Mouse (Mus musculus) ES-E14 (cell line): ENCODE results near the gene Sgcg. TPM values are rescaled to one million over a fixed set of nuclear protein-coding genes. Genes with fewer than 3 reads are reported as not detected.

ENCODE experiments used
- DNase-seq: peaks from one replicate; pipeline ENCODE4 v3.0.0-alpha.2; 2013; ENCODE audit warnings: low read depth, low spot score
- H3K27ac ChIP-seq: 2 replicates; pipeline ENCODE4 v1.5.1; 2012; ENCODE audit warnings: low read depth, mild to moderate bottlenecking, low read length, moderate library complexity, mixed read lengths; ENCODE audit not compliant: poor library complexity, insufficient read depth, severe bottlenecking
- H3K36me3 ChIP-seq: 2 replicates; pipeline ENCODE4 v1.6.1; 2012; ENCODE audit warnings: mild to moderate bottlenecking, low read length, moderate library complexity, mixed read lengths; ENCODE audit not compliant: control insufficient read depth, poor library complexity, insufficient read depth, severe bottlenecking
- H3K4me1 ChIP-seq, 2 experiments: fragments of 150-350 bp in 1 of 2; sonication (generic) in 1 of 2; 2 replicates each; pipeline ENCODE4 v1.6.1; 2012; ENCODE audit warnings: low read length in 2 of 2, mild to moderate bottlenecking in 1 of 2, mixed read lengths in 1 of 2; ENCODE audit not compliant: control insufficient read depth in 2 of 2, insufficient read depth in 2 of 2, poor library complexity in 1 of 2
- H3K4me3 ChIP-seq, 2 experiments: fragments of 150-350 bp in 1 of 2; sonication (generic) in 1 of 2; 2 replicates each; pipeline ENCODE4 v1.5.1; 2012; ENCODE audit warnings: low read length in 2 of 2, low read depth in 1 of 2, mild to moderate bottlenecking in 1 of 2, mixed read lengths in 1 of 2; ENCODE audit not compliant: insufficient read depth in 1 of 2, poor library complexity in 1 of 2, severe bottlenecking in 1 of 2
- H3K9ac ChIP-seq: 2 replicates; pipeline ENCODE4 v1.6.1; 2012; ENCODE audit warnings: low read depth, mild to moderate bottlenecking, low read length, mixed read lengths; ENCODE audit not compliant: poor library complexity, insufficient read depth, severe bottlenecking
- H3K9me3 ChIP-seq: fragments of 150-350 bp; sonication (generic); 2 replicates; pipeline ENCODE4 v1.6.1; 2012; ENCODE audit warnings: low read depth, mild to moderate bottlenecking, low read length; ENCODE audit not compliant: control insufficient read depth, insufficient read depth
- CHD2 ChIP-seq: IDR thresholded peaks from 2 replicates; pipeline ENCODE4 v1.6.1; 2014; ENCODE audit warnings: mild to moderate bottlenecking, low read depth, low read length, inconsistent platforms
- HCFC1 ChIP-seq: IDR thresholded peaks from 2 replicates; pipeline ENCODE4 v1.6.1; 2012; ENCODE audit warnings: low read length, inconsistent platforms, borderline replicate concordance; ENCODE audit not compliant: insufficient read depth
- MAFK ChIP-seq: IDR thresholded peaks from 2 replicates; pipeline ENCODE4 v1.6.1; 2014; ENCODE audit warnings: mild to moderate bottlenecking, low read depth, low read length, inconsistent platforms; ENCODE audit not compliant: insufficient read depth
- ZC3H11A ChIP-seq: IDR thresholded peaks from 2 replicates; pipeline ENCODE4 v1.6.1; 2012; ENCODE audit warnings: low read depth, mild to moderate bottlenecking, inconsistent platforms, low read length, borderline replicate concordance
- ZNF384 ChIP-seq: IDR thresholded peaks from 2 replicates; pipeline ENCODE4 v1.6.1; 2012; ENCODE audit warnings: low read depth, low read length, inconsistent platforms
- in situ Hi-C, 2 experiments: fragments of 600-800 bp; cut with MboI; formaldehyde crosslinking; loops; one replicate each; pipeline ENCODE4 v1.15.1; 2025; ENCODE audit warnings: low sequenced_read_pairs in 2 of 2, inconsistent platforms in 1 of 2; ENCODE audit not compliant: unreplicated experiment in 2 of 2
- total RNA-seq: library from RNA; depleted of rRNA; stranded (reverse); fragments of 300-350 nt; gene quantifications from 2 replicates; pipeline ENCODE4 v1.2.3, GENCODE M21; 2012

The Sgcg gene
- total RNA-seq, 1 experiment = 0.13 TPM

DNA sequence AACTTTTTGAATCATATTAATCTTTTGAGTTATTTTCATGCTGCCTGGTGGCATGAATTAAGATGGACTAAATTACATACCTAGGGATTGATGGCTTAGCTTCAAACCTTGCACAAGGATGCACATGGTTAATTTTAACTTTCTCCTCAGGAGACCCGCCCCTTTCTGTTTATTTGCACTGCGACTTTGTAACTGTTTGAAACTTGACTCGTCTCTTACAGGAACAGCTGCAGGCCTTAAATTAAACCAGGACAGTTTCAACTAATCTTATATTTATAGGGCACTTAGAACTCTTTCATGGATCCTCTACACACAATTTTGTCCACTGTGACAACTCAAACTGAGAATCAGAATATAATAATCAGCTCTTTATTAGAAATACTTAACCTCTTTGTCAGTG, 794 bp upstream of the Sgcg start:
- H3K27ac ChIP-seq = no peak overlapping the region
- no peaks in the 10 kb centered on the region for H3K9me3 ChIP-seq
- H3K4me3 ChIP-seq = no peak overlapping the region
- no peaks in the 10 kb centered on the region for H3K36me3 ChIP-seq
- in situ Hi-C loops = no loop called here
- H3K4me1 ChIP-seq = no peaks in the 10 kb centered on the region
- H3K9ac ChIP-seq = no peak overlapping the region
- TF ChIP-seq MAFK = no peak
- TF ChIP-seq ZC3H11A = no peak
- TF ChIP-seq CHD2 = no peak
- no peak for TF ChIP-seq HCFC1
- no peak for TF ChIP-seq ZNF384
- no peak for DNase-seq

DNA sequence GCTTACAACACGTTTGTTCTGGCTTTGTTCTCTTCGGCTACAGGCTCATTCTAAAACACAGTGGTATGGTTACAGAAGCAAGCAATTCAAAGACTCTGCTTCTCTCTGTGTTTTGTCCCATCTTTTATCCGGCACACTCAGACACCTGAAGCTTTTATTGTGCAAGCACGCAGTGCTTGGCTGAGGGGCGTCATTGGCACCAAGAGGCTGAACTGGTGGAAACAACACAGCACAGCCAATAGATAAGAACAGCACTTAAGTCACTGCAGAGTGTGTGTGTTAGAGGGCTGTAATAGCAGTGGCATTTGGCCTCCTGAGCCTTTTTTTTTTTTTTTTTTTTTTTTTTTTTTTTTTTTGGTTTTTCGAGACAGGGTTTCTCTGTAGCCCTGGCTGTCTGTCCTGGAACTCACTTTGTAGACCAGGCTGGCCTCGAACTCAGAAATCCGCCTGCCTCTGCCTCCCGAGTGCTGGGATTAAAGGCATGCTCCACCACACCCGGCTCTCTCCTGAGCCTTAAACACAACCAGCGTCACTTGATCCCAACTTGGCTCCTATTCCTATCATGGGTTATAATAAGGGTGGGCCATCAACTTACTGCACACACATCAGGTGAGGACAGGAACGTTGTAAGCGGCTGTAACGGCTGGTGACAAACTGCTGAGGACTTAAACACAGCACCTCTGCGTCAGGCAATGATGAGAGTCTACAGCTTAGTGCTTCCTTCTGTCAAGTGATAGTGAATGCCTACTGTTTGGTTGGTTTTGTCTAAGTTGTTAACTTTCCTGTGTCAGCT, 5.5 kb downstream of the Sgcg start:
- no peaks in the 10 kb centered on the region for H3K36me3 ChIP-seq
- TF ChIP-seq MAFK (no peak), ZC3H11A (no peak), HCFC1 (no peak), ZNF384 (no peak), CHD2 (no peak)
- in situ Hi-C loops = no loop called here
- no peaks in the 10 kb centered on the region for H3K4me1 ChIP-seq
- no peaks in the 10 kb centered on the region for H3K9me3 ChIP-seq
- H3K9ac ChIP-seq = no peak overlapping the region
- no peak for DNase-seq
- no peak overlapping the region for H3K27ac ChIP-seq
- no peak overlapping the region for H3K4me3 ChIP-seq

DNA sequence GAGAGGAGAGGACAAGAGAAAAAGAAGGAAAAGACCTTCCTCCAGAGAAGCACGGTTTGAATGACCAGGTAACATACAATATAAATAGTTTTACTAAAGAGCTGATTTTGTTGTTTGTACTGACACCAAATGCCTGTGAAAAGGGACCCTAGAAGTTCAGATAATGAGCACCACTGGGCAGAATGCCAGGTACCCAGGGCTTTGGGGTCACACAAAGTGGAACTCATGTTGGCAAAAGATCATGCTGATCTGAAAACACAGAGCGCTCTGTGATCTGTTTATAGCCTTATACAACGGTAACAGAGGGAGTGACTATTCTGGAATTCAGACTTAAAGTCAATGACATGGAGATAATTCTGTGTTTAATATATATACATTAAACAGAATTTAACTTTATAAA, 11.8 kb downstream of the Sgcg start:
- H3K9ac ChIP-seq = no peak overlapping the region
- DNase-seq = no peak
- H3K36me3 ChIP-seq = no peaks in the 10 kb centered on the region
- H3K9me3 ChIP-seq = no peaks in the 10 kb centered on the region
- H3K27ac ChIP-seq = no peak overlapping the region
- no peaks in the 10 kb centered on the region for H3K4me1 ChIP-seq
- no peak overlapping the region for H3K4me3 ChIP-seq
- in situ Hi-C loops = no loop called here
- no peak for TF ChIP-seq HCFC1

DNA sequence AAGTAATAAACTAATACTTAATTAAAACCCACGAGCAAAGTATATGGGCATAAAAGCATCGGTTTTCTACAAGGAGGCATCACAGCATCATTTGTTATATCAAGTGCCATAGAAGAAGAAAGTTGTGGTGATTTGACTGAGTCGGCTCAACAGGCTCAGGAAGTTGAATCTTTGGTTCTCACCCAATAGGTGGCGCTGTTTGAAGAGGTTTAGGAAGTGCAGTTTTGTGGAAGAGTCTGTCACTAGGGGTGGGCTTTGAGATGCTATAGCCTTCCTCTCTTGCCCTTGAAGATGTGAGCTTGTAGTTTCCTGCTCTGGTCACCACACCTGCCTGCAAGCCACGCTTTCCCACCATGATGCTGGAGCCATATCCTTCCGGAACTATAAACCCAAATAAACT, 15.7 kb downstream of the Sgcg start:
- TF ChIP-seq ZNF384 = no peak
- TF ChIP-seq MAFK = no peak
- no peak for TF ChIP-seq CHD2
- TF ChIP-seq ZC3H11A = no peak
- no peak for TF ChIP-seq HCFC1
- no peaks in the 10 kb centered on the region for H3K36me3 ChIP-seq
- H3K4me1 ChIP-seq = no peaks in the 10 kb centered on the region
- in situ Hi-C loops = no loop called here
- no peak overlapping the region for H3K4me3 ChIP-seq
- no peak overlapping the region for H3K27ac ChIP-seq
- DNase-seq = peak; percentile 42
- no peaks in the 10 kb centered on the region for H3K9me3 ChIP-seq
- no peak overlapping the region for H3K9ac ChIP-seq

DNA sequence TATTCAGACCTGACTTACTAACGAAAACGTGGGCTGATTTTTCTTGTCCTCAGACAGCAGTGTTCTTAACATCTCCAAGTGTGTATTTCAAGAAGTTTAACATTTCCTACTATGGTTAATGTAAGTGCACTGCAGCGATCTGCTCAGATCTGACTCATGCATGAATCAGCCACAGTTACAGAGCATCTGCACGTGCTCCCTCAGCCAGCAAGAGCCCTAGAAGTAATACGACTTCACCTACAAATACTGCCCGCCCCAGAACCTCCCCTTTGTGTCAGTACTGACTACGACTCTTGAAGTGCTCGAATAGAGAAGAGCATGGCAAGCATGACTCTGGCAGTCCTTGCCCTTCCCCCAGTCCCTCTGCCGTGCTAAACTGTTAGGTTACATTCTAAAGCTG, 19.5 kb downstream of the Sgcg start:
- Histone ChIP-seq H3K4me3 (no peak overlapping the region), H3K9me3 (no peaks in the 10 kb centered on the region), H3K4me1 (peaks cover 0 to 2% of the 10 kb centered on the region in 2 experiments; a peak in 1 of 4 replicates), H3K27ac (no peak overlapping the region), H3K9ac (no peak overlapping the region), H3K36me3 (no peaks in the 10 kb centered on the region)
- no peak for DNase-seq
- TF ChIP-seq MAFK (no peak), HCFC1 (no peak), ZC3H11A (no peak), ZNF384 (no peak), CHD2 (no peak)
- in situ Hi-C loops = no loop called here
